In the genomic region with DNA sequence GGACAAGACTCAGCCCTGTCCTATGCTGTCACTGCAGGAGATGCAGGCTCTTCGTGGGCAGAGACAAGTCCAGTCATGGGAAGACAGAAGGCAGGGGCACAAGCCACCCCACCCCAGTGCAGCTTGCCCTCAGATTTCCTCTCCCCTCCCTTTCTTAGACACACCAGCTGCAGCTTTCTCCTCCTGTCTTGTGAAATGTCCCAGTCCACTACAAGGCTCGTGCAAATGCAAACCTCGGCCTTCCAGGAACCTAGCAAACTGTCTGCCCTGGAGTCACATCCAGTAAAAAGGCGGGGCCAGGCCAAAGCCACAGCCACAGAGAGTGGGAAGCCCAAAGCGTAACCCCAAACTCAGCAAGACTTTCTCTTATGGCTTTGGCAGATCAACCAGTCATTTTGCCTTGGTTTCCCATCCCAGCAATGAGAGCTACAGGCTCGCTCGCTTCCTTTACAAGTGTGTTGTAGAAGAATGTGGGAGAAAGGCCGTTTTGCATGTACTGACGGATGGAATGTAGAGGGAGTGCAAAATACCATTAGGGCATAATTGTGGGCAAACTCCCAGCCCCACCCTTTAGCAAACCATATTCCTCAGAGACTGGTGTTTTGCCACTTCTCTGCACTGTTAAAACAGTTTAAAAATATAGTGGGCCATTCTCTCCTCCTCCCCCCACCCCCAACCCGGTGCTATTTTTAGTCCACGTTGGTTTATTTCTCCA, we compare ENCODE assay signal across 10 mouse cellular contexts.
DNase-seq lines count a peak whose midpoint lies in the region; ATAC-seq and TF ChIP-seq lines count a peak whose summit lies in the region.
"Had no signal": no experiment of that assay in that cellular context is flagged by ENCODE, and none has a peak within 500 bp of the region (broad histone marks: within the 10 kb centered on the region; RNA-seq: fewer than 3 reads in every experiment).

No protein-coding gene starts in this region.

- peak overlapping the region; percentile 34; the same call in 1 of the 2 replicates for H3K27ac ChIP-seq in kidney, embryonic 15.5 days
- peak overlapping the region; percentile 58 for H3K27ac ChIP-seq in ES-Bruce4 (ENCODE audit: insufficient read depth, low read length)
- no peak overlapping the region for H3K27ac ChIP-seq in hindbrain, embryonic 16.5 days (ENCODE audit: low read depth, low read length)
- H3K27ac ChIP-seq: liver, embryonic 15.5 days had no signal

- TF ChIP-seq EP300 in ES-Bruce4 (IDR thresholded peaks at IDR 0.05; ENCODE audit: insufficient read depth, low read depth, low read length) = peak; percentile 88

- H3K4me2 ChIP-seq in kidney, embryonic 15.5 days = no peak overlapping the region
- H3K4me2 ChIP-seq in hindbrain, embryonic 16.5 days (ENCODE audit: low read length) = no peak overlapping the region
- H3K4me2 ChIP-seq: liver, embryonic 15.5 days had no signal

- 58% methylated on average over 11 of the region's 11 CpGs for WGBS in kidney, embryonic 15.5 days
- WGBS in hindbrain, embryonic 16.5 days = 71% methylated on average over 11 of the region's 11 CpGs

- ATAC-seq in kidney, embryonic 15.5 days (replicated peaks; ENCODE audit: low FRiP score) = no peak; the same call in 1 of the 2 replicates
- ATAC-seq in hindbrain, embryonic 16.5 days = no peak
- no peak for ATAC-seq in inflammation-experienced regulatory T-cells, adult 6 months

- peaks cover 16% of the 10 kb centered on the region for H3K27me3 ChIP-seq in kidney, embryonic 15.5 days
- H3K27me3 ChIP-seq in ES-Bruce4 (ENCODE audit: control insufficient read depth, insufficient read depth, low read length, poor library complexity, severe bottlenecking) = no peaks in the 10 kb centered on the region
- peaks cover 7% of the 10 kb centered on the region for H3K27me3 ChIP-seq in hindbrain, embryonic 16.5 days (replicated peaks; ENCODE audit: control insufficient read depth, insufficient read depth, low read length)

- H3K9me3 ChIP-seq in kidney, embryonic 15.5 days (replicated peaks) = no peaks in the 10 kb centered on the region
- no peaks in the 10 kb centered on the region for H3K9me3 ChIP-seq in ES-Bruce4 (replicated peaks; ENCODE audit: control insufficient read depth, insufficient read depth, low read length, poor library complexity, severe bottlenecking)
- H3K9me3 ChIP-seq in hindbrain, embryonic 16.5 days (ENCODE audit: control insufficient read depth, low read length) = no peaks in the 10 kb centered on the region
- H3K9me3 ChIP-seq: liver, embryonic 15.5 days had no signal

- TF ChIP-seq CTCF in ES-Bruce4 (IDR thresholded peaks at IDR 0.05; ENCODE audit: low read depth, low read length) = no peak

- no peaks in the 10 kb centered on the region for H3K36me3 ChIP-seq in kidney, embryonic 15.5 days
- H3K36me3 ChIP-seq in ES-Bruce4 (ENCODE audit: control insufficient read depth, insufficient read depth, low read length, poor library complexity, severe bottlenecking) = no peaks in the 10 kb centered on the region
- H3K36me3 ChIP-seq in hindbrain, embryonic 16.5 days (ENCODE audit: control insufficient read depth, insufficient read depth, low read length) = no peaks in the 10 kb centered on the region
- H3K36me3 ChIP-seq: liver, embryonic 15.5 days had no signal

- H3K4me3 ChIP-seq in kidney, embryonic 15.5 days (replicated peaks) = no peak overlapping the region
- H3K4me3 ChIP-seq in ES-Bruce4 (ENCODE audit: low read depth, low read length) = no peak overlapping the region
- H3K4me3 ChIP-seq in hindbrain, embryonic 16.5 days (ENCODE audit: low read length) = no peak overlapping the region
- H3K4me3 ChIP-seq: erythroblast, embryonic 14.5 days; liver, embryonic 15.5 days had no signal

- DNase-seq in kidney, adult 18-20 months = no peak
- peak; percentile 78 for DNase-seq in fibroblast of lung, adult 2 months (ENCODE audit: low read depth)
- peak; percentile 65 for DNase-seq in lung, postnatal 10 days
- no peak for DNase-seq in layer of hippocampus, adult 11-12 months (ENCODE audit: low spot score)

- TF ChIP-seq POLR2A in ES-Bruce4 (IDR thresholded peaks at IDR 0.05; ENCODE audit: insufficient read depth, low read length) = no peak

- H3K4me1 ChIP-seq in kidney, embryonic 15.5 days = peaks cover 27% of the 10 kb centered on the region
- peaks cover 14% of the 10 kb centered on the region for H3K4me1 ChIP-seq in ES-Bruce4 (ENCODE audit: control insufficient read depth, insufficient read depth, low read length)
- H3K4me1 ChIP-seq in hindbrain, embryonic 16.5 days (ENCODE audit: control insufficient read depth, insufficient read depth, low read depth, low read length) = no peaks in the 10 kb centered on the region
- H3K4me1 ChIP-seq: liver, embryonic 15.5 days had no signal

- H3K9ac ChIP-seq in kidney, embryonic 15.5 days = no peak overlapping the region
- H3K9ac ChIP-seq in ES-Bruce4 (ENCODE audit: low read depth, poor library complexity, severe bottlenecking) = no peak overlapping the region; the same call in 1 of the 2 replicates
- H3K9ac ChIP-seq in hindbrain, embryonic 16.5 days (ENCODE audit: low read depth, low read length) = no peak overlapping the region
- H3K9ac ChIP-seq: liver, embryonic 15.5 days had no signal

Comparison
In these comparisons a context has a peak if more than half of its experiments do, and no peak if none do; other contexts are left out.
1. DNase-seq: peak in fibroblast of lung, adult 2 months (single experiment) and lung, postnatal 10 days (single experiment); none in kidney, adult 18-20 months (single experiment) and layer of hippocampus, adult 11-12 months (single experiment).